Mouse (Mus musculus): ENCODE data around the gene Sh3pxd2a. TPM values are rescaled to one million over a fixed set of nuclear protein-coding genes. Genes with fewer than 3 reads are reported as not detected.
A peak's percentile ranks its signal among the peaks of the same experiment; 100 is the strongest.

Sh3pxd2a gene
- total and polyA plus RNA-seq, 3 experiments: 33.1 to 90.0 (median 68.2) TPM

- peak; percentile 80 for DNase-seq
Measured at GRCm38 (mm10) chr19:47314076-47314941, 149.9 kb downstream of the Sh3pxd2a start.

DNA sequence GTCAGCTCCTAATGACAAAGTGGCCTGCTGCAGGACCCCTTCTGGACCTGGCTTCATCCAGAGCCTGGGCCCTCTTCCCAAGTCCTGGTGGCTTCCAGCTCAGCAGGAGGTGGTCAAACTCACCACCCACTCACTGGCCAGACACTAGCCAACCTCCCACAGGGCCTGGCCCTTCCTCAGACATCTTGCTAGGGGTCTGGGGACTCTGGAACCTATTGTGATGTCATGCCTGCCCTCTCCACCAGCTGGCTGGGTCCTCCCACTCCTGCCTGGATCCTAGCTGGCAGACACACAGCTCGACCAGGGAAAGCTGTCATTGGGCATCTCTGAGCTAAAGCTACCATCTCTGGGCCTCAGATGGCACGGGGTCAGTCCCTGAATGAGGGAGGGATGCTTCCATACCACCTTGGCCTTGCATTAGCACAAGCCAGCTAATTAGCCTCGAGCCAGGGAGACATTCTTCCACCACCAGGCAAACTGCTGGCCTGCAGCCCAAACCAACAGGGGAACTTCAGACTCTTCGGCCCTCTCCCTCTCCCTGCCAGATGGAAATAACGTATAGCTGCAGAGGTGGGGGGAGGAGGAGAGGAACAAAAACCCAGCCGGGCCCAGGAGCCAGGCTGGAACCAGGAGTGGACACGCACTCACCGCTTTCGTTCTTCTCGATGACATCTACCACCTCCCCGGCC, 150.7 kb downstream of the Sh3pxd2a start:
- DNase-seq: peak; percentile 49

DNA sequence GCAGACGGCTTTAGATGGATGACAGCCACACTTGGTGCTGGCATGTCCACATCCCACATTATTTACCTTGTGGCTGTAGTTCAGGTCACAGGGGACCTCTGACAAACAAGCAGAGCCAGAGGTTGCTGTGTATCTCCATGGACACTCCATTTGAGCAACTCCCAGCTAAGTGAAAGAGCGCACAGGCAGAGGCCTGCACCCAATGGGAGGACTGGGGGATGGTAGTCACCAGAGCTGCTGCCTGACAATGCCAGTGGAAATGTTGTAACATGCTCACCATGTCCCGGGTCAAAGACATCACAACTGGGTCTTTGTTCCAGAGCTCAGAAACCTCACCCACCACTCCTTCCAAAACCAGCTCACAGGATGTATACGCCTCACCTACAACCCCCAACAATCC, 153.0 kb downstream of the Sh3pxd2a start:
- peak; percentile 52 for DNase-seq

- no peak for DNase-seq
Measured at GRCm38 (mm10) chr19:47309824-47310223, 154.4 kb downstream of the Sh3pxd2a start.

DNA sequence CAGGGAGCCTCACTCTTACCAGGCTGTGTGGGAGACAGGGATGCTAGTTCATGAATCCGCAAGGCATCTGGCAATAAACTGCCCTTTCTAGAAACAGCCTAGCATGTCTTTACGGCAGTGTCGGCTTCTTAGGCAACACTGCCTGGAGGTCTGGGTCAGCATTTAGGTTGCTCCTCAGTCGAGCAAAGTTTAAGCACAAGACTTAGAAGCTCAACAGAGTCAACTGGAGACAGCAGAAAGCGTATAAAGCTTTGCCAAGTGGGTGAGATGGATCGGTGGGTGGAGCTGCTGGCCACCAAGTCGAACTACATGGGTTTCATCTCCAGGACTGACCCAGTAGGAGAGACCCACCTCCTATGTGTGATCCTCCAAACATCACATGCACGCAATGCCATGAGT, 157.3 kb downstream of the Sh3pxd2a start:
- no peak for DNase-seq

DNA sequence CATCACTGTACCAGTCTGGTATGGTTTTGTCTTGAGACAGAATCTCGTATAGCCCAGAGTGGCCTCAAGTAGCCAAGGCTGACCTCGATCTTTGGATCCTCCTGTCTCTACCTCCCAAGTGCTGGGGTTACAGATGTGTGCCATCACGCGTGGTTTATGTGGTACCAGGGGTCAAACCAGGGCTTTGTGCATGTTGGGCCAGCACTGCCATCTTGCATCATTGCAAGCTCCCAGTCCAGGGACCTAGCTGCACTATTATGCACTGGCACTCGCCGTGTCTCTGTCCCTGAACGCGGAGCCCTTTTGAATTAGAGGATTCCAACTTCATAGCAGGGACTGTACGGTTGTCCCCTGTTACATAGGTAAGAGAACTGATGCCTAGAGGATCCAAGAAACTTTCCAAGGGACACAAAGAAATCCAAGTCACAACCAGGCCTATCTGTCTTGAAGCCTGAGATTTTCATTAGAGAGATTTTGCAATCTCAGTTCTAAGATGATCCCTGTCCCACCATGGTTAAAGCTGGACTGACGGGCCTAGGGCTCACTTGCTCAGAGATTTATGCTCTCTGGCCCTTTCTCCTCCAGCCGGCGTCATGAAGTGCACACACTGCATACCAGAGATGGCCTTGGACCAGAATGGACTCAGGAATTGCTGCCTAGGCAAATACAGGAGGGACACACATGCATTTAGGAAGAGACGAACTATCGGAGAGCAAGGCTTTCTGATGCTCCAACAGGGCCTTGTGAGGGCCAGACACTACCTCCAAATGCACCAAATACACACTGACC, 157.9 kb downstream of the Sh3pxd2a start:
- peak; percentile 60 for DNase-seq

GRCm38 (mm10) chr19:47305401-47305800, 158.8 kb downstream of the Sh3pxd2a start:
- DNase-seq: no peak

GRCm38 (mm10) chr19:47304170-47304745, 159.9 kb downstream of the Sh3pxd2a start:
- peak; percentile 70 for DNase-seq

DNA sequence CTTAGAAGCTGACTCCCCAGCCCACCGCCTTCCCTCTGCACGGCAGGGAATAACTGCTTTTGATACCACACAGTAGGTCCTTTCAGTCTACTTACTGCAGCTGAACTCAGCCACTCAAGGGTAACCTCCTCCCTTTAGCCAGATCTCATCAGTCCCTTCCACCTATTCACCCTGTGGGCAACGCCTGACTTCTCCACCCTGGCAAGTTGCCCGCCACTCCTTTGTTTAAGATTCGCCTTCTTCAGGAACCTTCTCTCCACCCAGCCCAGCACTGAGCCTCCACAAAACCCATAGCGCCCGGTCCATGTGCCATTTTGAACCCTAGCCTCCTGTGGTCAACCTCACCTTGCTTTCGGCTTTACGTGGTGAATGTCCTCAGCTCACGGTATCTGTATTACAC, 161.1 kb downstream of the Sh3pxd2a start:
- no peak for DNase-seq

- DNase-seq: peak; percentile 73
Measured at GRCm38 (mm10) chr19:47302191-47302852, 161.9 kb downstream of the Sh3pxd2a start.

- no peak for DNase-seq
Measured at GRCm38 (mm10) chr19:47301303-47302190, 162.7 kb downstream of the Sh3pxd2a start.

GRCm38 (mm10) chr19:47298100-47298499, 166.1 kb downstream of the Sh3pxd2a start:
- no peak for DNase-seq

- DNase-seq: no peak
Measured at GRCm38 (mm10) chr19:47292451-47292951, 171.7 kb downstream of the Sh3pxd2a start.

DNA sequence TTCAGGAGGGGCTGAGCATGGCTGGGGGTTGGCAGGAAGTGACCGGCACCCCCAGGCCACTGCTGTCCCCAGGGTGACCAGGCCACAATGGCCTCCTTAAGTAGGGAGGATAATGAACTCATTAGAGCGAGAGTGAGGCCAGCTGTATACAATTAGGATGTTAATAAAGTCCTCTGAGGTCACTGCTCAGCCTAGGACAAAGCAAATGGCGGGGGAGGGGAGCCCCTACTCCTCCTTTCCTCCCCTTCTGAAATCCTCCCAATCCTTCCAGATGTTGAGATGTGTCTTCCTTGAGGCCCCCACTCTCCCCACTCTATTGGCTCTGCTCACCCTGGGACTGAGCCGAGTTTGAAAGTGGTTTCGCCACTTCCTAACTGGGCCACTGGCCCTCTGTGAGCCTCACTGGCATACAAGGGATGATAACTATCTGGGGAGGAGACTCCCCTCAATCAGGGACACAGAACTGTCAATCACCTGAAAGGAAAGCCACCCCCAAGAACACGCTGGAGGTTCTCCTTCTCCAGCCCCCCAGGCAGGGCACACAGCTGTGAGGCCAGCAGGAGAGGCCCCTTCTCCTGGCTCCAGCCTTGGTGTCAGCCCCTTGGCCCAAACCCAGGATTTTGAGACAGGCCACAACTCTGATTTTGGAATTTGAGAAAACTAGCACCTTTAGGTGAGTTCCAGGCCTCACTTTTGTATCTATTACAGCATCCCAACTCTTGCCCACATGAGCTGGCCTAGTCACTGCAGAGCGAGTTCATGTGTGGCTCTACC, 172.7 kb downstream of the Sh3pxd2a start:
- no peak for DNase-seq

GRCm38 (mm10) chr19:47286886-47287450, 177.2 kb downstream of the Sh3pxd2a start:
- no peak for DNase-seq

DNA sequence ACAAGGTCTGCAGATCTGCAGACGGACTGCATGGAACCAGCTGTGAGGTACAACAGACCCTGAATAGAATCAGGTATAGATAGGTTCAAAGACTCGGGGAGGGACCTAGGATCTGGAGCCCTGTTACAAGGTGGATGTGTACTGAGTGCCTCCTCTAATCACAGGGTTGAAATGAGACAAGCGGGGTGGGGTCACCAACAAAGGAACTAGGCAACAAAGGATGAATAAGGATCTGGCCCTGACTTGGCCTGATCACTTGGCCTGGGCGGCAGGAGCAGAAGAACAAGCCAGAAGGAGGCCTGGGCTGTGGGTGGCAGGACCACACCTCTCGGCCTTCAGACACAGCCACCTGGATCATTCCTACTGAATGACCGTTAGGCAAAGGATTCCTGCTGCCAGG, 178.6 kb downstream of the Sh3pxd2a start:
- no peak for DNase-seq

DNA sequence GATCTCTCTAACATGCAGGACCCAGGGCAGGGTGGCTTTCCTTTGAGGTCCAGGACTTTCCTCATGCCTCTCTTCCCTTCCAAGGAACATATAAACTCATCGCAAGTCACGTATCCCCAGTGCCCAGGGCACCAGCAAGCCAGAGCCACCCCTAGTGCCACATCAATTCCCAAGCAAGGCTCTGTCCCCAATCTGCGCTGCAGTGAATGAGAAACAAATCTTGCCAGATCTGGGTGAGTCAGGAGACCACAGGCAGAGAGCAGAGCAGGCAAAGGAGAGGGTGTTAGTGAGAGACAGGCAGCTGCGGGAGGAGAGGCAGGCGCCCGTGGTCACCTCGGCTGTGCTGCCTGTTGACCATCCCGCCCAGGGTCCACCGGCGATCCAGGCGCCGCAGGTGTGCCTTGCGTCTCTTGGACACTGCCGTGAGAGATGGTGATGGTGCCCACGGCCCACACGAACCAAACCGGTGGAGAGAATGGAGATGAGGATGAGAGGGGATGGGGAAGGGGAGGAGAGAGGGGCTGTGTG, 181.4 kb downstream of the Sh3pxd2a start:
- DNase-seq: no peak

GRCm38 (mm10) chr19:47282050-47282454, 182.1 kb downstream of the Sh3pxd2a start:
- peak; percentile 64 for DNase-seq

DNA sequence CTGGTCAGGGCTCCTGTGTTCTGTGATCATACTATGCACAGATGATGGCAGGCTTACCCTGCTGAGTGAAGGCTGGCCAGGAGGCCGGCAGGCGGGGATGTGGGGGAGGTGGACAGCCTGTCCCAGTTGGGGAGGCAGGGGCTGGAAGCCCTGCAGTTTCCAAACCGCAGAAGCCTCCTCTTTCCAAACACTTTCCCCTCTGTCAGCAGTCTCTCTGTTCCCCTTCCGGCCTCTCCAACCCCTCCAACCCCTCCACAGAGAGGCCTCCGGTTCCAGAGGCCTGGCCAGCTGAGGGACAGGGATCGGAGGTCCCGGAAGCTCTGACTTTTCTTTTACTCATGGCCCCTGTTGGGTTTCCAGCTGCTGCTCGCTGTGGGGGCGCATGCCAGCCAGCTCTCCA, 183.3 kb downstream of the Sh3pxd2a start:
- DNase-seq: peak; percentile 34
